Mouse (Mus musculus): Measurements from ENCODE around the gene Farsb. TPM values are rescaled to one million over a fixed set of nuclear protein-coding genes. Genes with fewer than 3 reads are reported as not detected.

Farsb gene
- polyA plus RNA-seq (2012; rRNA removed): 7.3 and 9.4 TPM in 2 replicates

GRCm38 (mm10) chr1:78488752-78489492, at the start of gene Farsb:
Gene Farsb, minus strand, starts transcription at chr1:78488897.

GRCm38 (mm10) chr1:78511621-78512160, 23.0 kb upstream of the Farsb start, which contains the start of gene BC035947:
Gene BC035947, minus strand, starts transcription at chr1:78512158.

DNA sequence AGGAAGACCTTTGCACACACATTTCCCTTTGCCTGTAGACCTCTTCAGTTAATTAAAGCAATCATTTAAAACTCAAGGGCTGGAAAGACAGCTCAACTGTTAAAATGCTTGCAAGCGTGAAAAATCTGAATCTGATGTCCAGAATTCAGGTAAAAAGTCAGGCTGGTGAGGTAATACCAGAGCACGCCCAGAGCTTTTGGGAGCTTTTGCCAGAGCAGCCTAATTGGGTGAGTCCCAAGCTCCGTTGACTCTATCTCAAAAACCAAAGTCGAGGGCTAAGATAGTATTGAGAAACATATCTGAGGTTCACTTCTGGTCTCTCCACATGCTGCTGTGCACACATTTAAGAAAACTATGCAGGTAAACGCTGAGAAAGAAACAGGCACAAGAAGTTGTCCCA, 22.2 kb upstream of the Farsb start, which contains the start of gene Mogat1:
Mogat1 (plus strand) TSS at position 130 of the 400 bp plus-strand sequence.

Other genes starting within 250 kb of the Farsb start
- 60.6 and 62.4 TPM in 2 replicates for gene Sgpp2, start 178.6 kb downstream of the Farsb start, polyA plus RNA-seq (2012; rRNA removed)
- gene Mogat1, start 22.1 kb upstream of the Farsb start, polyA plus RNA-seq (2012; rRNA removed): 0.42 and 0.51 TPM in 2 replicates
- gene BC035947, start 23.3 kb upstream of the Farsb start, polyA plus RNA-seq (2012; rRNA removed): not detected in 2 replicates
- 20.4 and 30.1 TPM in 2 replicates for gene Acsl3, start 168.9 kb upstream of the Farsb start, polyA plus RNA-seq (2012; rRNA removed)
- gene Utp14b, start 169.1 kb upstream of the Farsb start, polyA plus RNA-seq (2012; rRNA removed): 1.1 and 2.4 TPM in 2 replicates